In the genomic region with DNA sequence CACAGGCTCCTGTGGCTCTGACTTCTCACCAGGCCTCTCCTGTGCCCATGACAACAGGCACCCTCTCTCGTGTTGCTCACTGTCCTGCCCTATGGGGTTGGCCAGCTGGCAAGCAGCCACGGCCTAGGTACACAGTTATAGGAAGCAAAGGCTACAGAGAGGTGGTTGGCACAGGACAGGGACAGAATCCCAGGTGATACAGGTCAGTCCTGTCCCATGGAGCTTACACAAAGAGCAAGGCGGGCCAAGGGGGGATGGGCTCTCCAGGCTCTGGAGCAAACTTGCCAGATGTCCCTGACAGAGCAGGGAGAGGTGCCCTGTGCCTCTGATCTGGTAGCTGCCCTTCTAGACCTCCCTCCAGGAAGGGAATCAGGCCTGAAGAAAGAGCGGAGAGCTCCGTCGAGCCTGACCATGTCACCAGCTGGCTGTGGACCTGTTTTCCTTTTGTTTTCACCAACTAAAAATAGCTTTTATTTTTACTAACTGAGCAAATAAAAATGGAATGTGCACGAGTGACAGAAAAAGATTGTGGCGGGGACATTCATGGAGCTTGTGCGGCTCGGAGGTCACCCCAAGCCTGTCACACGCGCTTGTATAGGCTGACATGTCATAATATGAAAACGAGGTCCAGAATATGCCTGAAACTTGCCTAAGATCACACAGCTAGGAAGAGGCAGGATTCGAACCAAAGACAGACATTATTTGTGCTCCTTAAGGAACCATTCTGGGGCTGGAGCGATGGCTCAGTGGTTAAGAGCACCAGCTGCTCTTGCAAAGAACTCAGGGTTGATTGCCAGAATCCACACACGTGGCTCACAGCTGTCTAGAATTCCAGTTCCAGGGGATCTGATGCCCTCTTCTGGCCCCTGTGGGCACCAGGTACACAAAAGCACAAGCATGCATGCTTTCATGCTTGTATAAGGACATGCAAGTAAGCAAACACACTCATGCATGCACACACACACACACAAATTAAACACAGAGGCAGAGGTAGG, we compare ENCODE assay signal across 1 mouse cellular context.
TF ChIP-seq lines count a peak whose summit lies in the region.

No protein-coding gene starts in this region.

TF ChIP-seq in CH12.LX, 34 proteins besides CTCF, POLR2A, EP300 and RAD21 (continued from another document):
- TF ChIP-seq IRF4 (IDR thresholded peaks at IDR 0.05; ENCODE audit: low read depth, low read length) (no peak), GABPA (IDR thresholded peaks at IDR 0.05; ENCODE audit: insufficient replicate concordance, low read depth, low read length) (no peak), SMC3 (IDR thresholded peaks at IDR 0.05; ENCODE audit: low read depth, low read length) (peak; percentile 50)
